Comparison of ENCODE assay signal across 8 mouse cellular contexts in the genomic region with DNA sequence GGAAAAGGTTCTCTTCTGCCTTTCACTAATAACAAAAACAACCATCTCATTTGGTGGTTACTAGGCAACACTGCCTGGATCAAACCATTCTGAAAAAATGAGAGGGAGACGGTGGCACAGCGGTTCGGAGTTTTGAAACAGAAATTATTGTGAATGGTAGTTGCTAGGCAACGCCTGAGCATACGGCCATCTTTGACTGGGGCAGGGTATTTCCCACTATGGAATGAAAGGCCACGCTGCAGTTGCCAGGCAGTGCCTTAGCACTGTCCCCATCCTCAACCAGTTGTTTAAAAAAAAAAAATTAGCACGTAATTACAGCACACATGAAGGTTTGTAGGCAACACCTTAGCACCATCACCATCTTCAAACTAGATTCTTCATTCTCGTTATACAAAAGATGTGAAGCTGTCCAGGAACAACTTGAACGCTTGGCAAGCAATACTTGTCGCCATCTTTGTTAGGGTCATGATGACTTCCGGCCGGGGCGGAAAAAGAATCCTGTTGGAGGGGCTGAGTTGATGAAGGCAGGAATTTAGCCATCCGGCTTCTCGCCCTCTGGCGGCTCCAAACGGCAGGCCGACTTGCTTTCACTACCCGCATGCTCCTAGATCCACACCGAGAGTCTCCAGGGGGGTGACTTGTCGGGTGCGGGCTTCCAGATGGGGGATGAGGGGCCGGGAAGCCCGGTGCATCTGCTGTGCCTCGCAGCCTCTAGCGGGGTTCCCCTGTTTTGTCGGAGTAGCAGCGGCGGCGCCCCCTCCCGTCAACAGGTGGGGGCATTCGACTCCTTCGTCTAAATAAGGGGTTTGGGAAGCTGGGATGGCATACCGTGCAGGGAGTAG. TPM values are rescaled to one million over a fixed set of nuclear protein-coding genes. Genes with fewer than 3 reads are reported as not detected.
A peak's percentile ranks its signal among the peaks of the same experiment; 100 is the strongest.
DNase-seq lines count a peak whose midpoint lies in the region; ATAC-seq and TF ChIP-seq lines count a peak whose summit lies in the region.

A gene (plus strand): TSS at position 487 of the 842 bp plus-strand sequence.

- peak within 1 kb of the TSS; percentile 72 for H3K27ac ChIP-seq in heart, embryonic 11.5 days (ENCODE audit: low read depth, low read length)
- peak within 1 kb of the TSS; percentile 87 for H3K27ac ChIP-seq in kidney, embryonic 16.5 days (ENCODE audit: low read length)
- H3K27ac ChIP-seq in liver, adult 2 months (replicated peaks; ENCODE audit: insufficient read depth, low read depth, low read length), result 0 out of 2 replicates have a peak within 1 kb of the TSS, but pooled peaks have one; percentile 7

- 2% methylated on average over 34 of the region's 34 CpGs for WGBS in heart, embryonic 11.5 days (ENCODE audit: insufficient replicate concordance)
- 1% methylated on average over 34 of the region's 34 CpGs for WGBS in kidney, embryonic 16.5 days
- 1% methylated on average over 34 of the region's 34 CpGs for WGBS in liver, adult 2 months

- peak; percentile 99 for DNase-seq in brain, embryonic 14.5 days (ENCODE audit: low read depth)
- DNase-seq in liver, adult 2 months (ENCODE audit: extremely low read depth, low read depth, low spot score), result peak; percentile 91
- DNase-seq in splenic B cell, adult 2 months (ENCODE audit: low read depth, low spot score), result peak; percentile 94

- 0 out of 2 replicates have a peak, but pooled peaks have one; percentile 12 for TF ChIP-seq POLR2A in brain, embryonic 14.5 days (IDR thresholded peaks at IDR 0.05; ENCODE audit: borderline replicate concordance, extremely low read depth, insufficient read depth, insufficient read length, poor library complexity, severe bottlenecking)
- no peak for TF ChIP-seq POLR2A in liver, adult 2 months (IDR thresholded peaks at IDR 0.05; ENCODE audit: extremely low read depth, insufficient read depth, low read length)
- peak; percentile 28 for TF ChIP-seq POLR2A in myocyte (IDR thresholded peaks at IDR 0.05; ENCODE audit: insufficient read length, low read depth)

- no peaks in the 10 kb centered on the region for H3K27me3 ChIP-seq in C2C12 (ENCODE audit: control insufficient read depth, insufficient read depth, insufficient read length)
- no peaks in the 10 kb centered on the region for H3K27me3 ChIP-seq in erythroblast, embryonic 14.5 days (ENCODE audit: control insufficient read depth)
- no peaks in the 10 kb centered on the region for H3K27me3 ChIP-seq in heart, embryonic 11.5 days (ENCODE audit: control insufficient read depth, insufficient read depth, low read length)
- no peaks in the 10 kb centered on the region for H3K27me3 ChIP-seq in kidney, embryonic 16.5 days (ENCODE audit: insufficient read depth, low read length)
- no peaks in the 10 kb centered on the region for H3K27me3 ChIP-seq in liver, adult 2 months (ENCODE audit: control insufficient read depth, insufficient read depth, low read length)
- no peaks in the 10 kb centered on the region for H3K27me3 ChIP-seq in myocyte (ENCODE audit: control insufficient read depth, insufficient read depth, insufficient read length)
- no peaks in the 10 kb centered on the region for H3K27me3 ChIP-seq in splenic B cell, adult 2 months (ENCODE audit: control insufficient read depth, insufficient read depth, low read length, poor library complexity, severe bottlenecking)

- H3ac ChIP-seq in C2C12 (ENCODE audit: control insufficient read depth, insufficient read length, low read depth) (peak within 1 kb of the TSS; percentile 72), myocyte (ENCODE audit: control insufficient read depth, insufficient read length) (no peak within 1 kb of the TSS)

- peak; percentile 12 for TF ChIP-seq CTCF in C2C12 (IDR thresholded peaks at IDR 0.05; ENCODE audit: control insufficient read depth, insufficient read depth, insufficient read length)
- TF ChIP-seq CTCF in brain, embryonic 14.5 days (IDR thresholded peaks at IDR 0.05; ENCODE audit: borderline replicate concordance, extremely low read depth, insufficient read depth, insufficient read length), result peak; percentile 74
- TF ChIP-seq CTCF in liver, adult 2 months (IDR thresholded peaks at IDR 0.05; ENCODE audit: low read depth, low read length), result peak; percentile 68

- H3K36me3 ChIP-seq in C2C12 (ENCODE audit: control insufficient read depth, insufficient read depth), result no peaks in the 10 kb centered on the region
- H3K36me3 ChIP-seq in erythroblast, embryonic 14.5 days (ENCODE audit: control insufficient read depth), result peaks cover 36% of the 10 kb centered on the region
- H3K36me3 ChIP-seq in heart, embryonic 11.5 days (ENCODE audit: control insufficient read depth, insufficient read depth, low read length), result no peaks in the 10 kb centered on the region; the same call in 1 of the 2 replicates
- peaks cover 16% of the 10 kb centered on the region; the same call in 1 of the 2 replicates for H3K36me3 ChIP-seq in kidney, embryonic 16.5 days (ENCODE audit: insufficient read depth, low read length)
- H3K36me3 ChIP-seq in liver, adult 2 months (ENCODE audit: control insufficient read depth, insufficient read depth, low read length), result no peaks in the 10 kb centered on the region
- H3K36me3 ChIP-seq in myocyte (ENCODE audit: control insufficient read depth, insufficient read depth), result no peaks in the 10 kb centered on the region
- H3K36me3 ChIP-seq in splenic B cell, adult 2 months (ENCODE audit: control insufficient read depth, insufficient read depth, low read length, poor library complexity, severe bottlenecking), result no peaks in the 10 kb centered on the region; the same call in 1 of the 2 replicates

- H3K9me3 ChIP-seq in erythroblast, embryonic 14.5 days (ENCODE audit: control insufficient read depth, low read length), result no peaks in the 10 kb centered on the region
- no peaks in the 10 kb centered on the region for H3K9me3 ChIP-seq in heart, embryonic 11.5 days (replicated peaks; ENCODE audit: control insufficient read depth, low read length)
- no peaks in the 10 kb centered on the region for H3K9me3 ChIP-seq in kidney, embryonic 16.5 days (ENCODE audit: low read length)

- peak within 1 kb of the TSS; percentile 77 for H3K9ac ChIP-seq in heart, embryonic 11.5 days (ENCODE audit: low read depth, low read length)
- peak within 1 kb of the TSS; percentile 90 for H3K9ac ChIP-seq in kidney, embryonic 16.5 days (replicated peaks; ENCODE audit: low read length)
- peak within 1 kb of the TSS; percentile 70 for H3K9ac ChIP-seq in liver, adult 2 months (ENCODE audit: low read depth, low read length)

- ATAC-seq in heart, embryonic 11.5 days (replicated peaks; ENCODE audit: insufficient number of reproducible peaks, low FRiP score, low TSS enrichment), result 0 out of 2 replicates have a peak, but pooled peaks have one; percentile 18
- peak; percentile 32 for ATAC-seq in kidney, embryonic 16.5 days (ENCODE audit: low FRiP score, low TSS enrichment)

- H3K79me2 ChIP-seq in C2C12 (ENCODE audit: control insufficient read depth, insufficient read depth) (peaks cover 14% of the 10 kb centered on the region), myocyte (ENCODE audit: control insufficient read depth, insufficient read depth) (peaks cover 13% of the 10 kb centered on the region)
- peaks cover 11% of the 10 kb centered on the region for H3K79me2 ChIP-seq in liver, adult 2 months (ENCODE audit: control insufficient read depth, insufficient read depth, low read length)

- H3K4me3 ChIP-seq in C2C12 (ENCODE audit: insufficient read depth, poor library complexity, severe bottlenecking), result peak within 1 kb of the TSS; percentile 45
- H3K4me3 ChIP-seq in erythroblast, embryonic 14.5 days (replicated peaks), result peak within 1 kb of the TSS; percentile 70
- H3K4me3 ChIP-seq in heart, embryonic 11.5 days (ENCODE audit: low read depth, low read length), result peak within 1 kb of the TSS; percentile 51
- peak within 1 kb of the TSS; percentile 77 for H3K4me3 ChIP-seq in kidney, embryonic 16.5 days (ENCODE audit: low read length)
- H3K4me3 ChIP-seq in liver, adult 2 months (ENCODE audit: insufficient read depth, low read depth, low read length), result peak within 1 kb of the TSS; percentile 73
- H3K4me3 ChIP-seq in myocyte, result peak within 1 kb of the TSS; percentile 46

- peak within 1 kb of the TSS; percentile 79 for H3K4me2 ChIP-seq in heart, embryonic 11.5 days
- H3K4me2 ChIP-seq in kidney, embryonic 16.5 days (replicated peaks; ENCODE audit: low read depth, low read length), result peak within 1 kb of the TSS; percentile 81
- peak within 1 kb of the TSS; percentile 97 for H3K4me2 ChIP-seq in myocyte (ENCODE audit: low read depth)

- H3K79me3 ChIP-seq in C2C12 (ENCODE audit: low read depth), result peaks cover 12% of the 10 kb centered on the region

- H3K4me1 ChIP-seq in erythroblast, embryonic 14.5 days (ENCODE audit: control insufficient read depth), result peaks cover 83% of the 10 kb centered on the region
- peaks cover 17% of the 10 kb centered on the region for H3K4me1 ChIP-seq in heart, embryonic 11.5 days (ENCODE audit: control insufficient read depth, insufficient read depth, low read length)
- H3K4me1 ChIP-seq in kidney, embryonic 16.5 days (ENCODE audit: insufficient read depth, low read length), result peaks cover 47% of the 10 kb centered on the region
- H3K4me1 ChIP-seq in liver, adult 2 months (ENCODE audit: control insufficient read depth, insufficient read depth, low read length), result peaks cover 10% of the 10 kb centered on the region

TF ChIP-seq in C2C12, 6 proteins besides CTCF, POLR2A, EP300 and RAD21 (continues in another document):
- TF ChIP-seq USF1 (IDR thresholded peaks at IDR 0.05; ENCODE audit: low read depth) (no peak), FOSL1 (IDR thresholded peaks at IDR 0.05; ENCODE audit: insufficient read depth, low read length, poor library complexity, severe bottlenecking) (no peak), MAX (IDR thresholded peaks at IDR 0.05) (no peak), CEBPB (IDR thresholded peaks at IDR 0.05; ENCODE audit: low read depth) (no peak), MYOD1 (IDR thresholded peaks at IDR 0.05; ENCODE audit: control insufficient read depth, insufficient read length, low read depth) (no peak)

TF ChIP-seq in myocyte, 11 proteins besides CTCF, POLR2A, EP300 and RAD21:
- TF ChIP-seq MYOG (IDR thresholded peaks at IDR 0.05; ENCODE audit: control insufficient read depth in 1 of 3, insufficient read depth in 1 of 3, insufficient read length in 2 of 3, low read depth in 2 of 3) (peak in 1 of 3 experiments; percentile 28), SRF (IDR thresholded peaks at IDR 0.05; ENCODE audit: control insufficient read depth, insufficient read length, low read depth) (peak; percentile 25), POLR2AphosphoS2 (IDR thresholded peaks at IDR 0.05; ENCODE audit: insufficient read length, low read depth) (no peak)
TF ChIP-seq in myocyte: peak in this region for 2.

RNA-seq across cellular contexts. Expression of the gene that starts here (rescaled TPM):
- polyA plus RNA-seq in C2C12 (2012; fragmentation: generic; extraction: Trizol), result 9.8 TPM
- 29.7 and 47.4 TPM in 2 replicates for polyA plus RNA-seq in brain, embryonic 14.5 days (2012; rRNA removed)
- polyA plus RNA-seq in erythroblast, embryonic 14.5 days (2012), result 2.6 TPM in 2 replicates
- polyA plus RNA-seq in heart, embryonic 11.5 days (2014; fragmentation: Nextera tagmentation; extraction: Ambion mirVana), result 12.2 and 12.8 TPM in 2 replicates
- 27.7 and 28.4 TPM in 2 replicates for polyA plus RNA-seq in kidney, embryonic 16.5 days (2015; fragmentation: Nextera tagmentation; extraction: Ambion mirVana)
- total RNA-seq in liver, adult 2 months (2014; rRNA removed), result 5.7 and 6.8 TPM in 2 replicates
- polyA plus RNA-seq in liver, adult 2 months (2012; rRNA removed), result 16.6 and 25.1 TPM in 2 replicates
- 11.6 TPM for polyA plus RNA-seq in myocyte (2012; fragmentation: generic; extraction: Trizol)

Comparison
In these comparisons a context has a peak if more than half of its experiments do, and no peak if none do; other contexts are left out.
1. Peak in every context shown above with its lines: DNase-seq, ATAC-seq, H3K4me3 ChIP-seq and H3K27ac ChIP-seq.
2. CTCF ChIP-seq: peak in every context shown above with its lines; median percentile 74 in brain, embryonic 14.5 days; 68 in liver, adult 2 months; 12 in C2C12.
3. H3K27ac ChIP-seq: peak in every context shown above with its lines; median percentile 87 in kidney, embryonic 16.5 days; 72 in heart, embryonic 11.5 days; 7 in liver, adult 2 months.